Mouse (Mus musculus) heart, embryonic 11.5 days (tissue): Measurements from ENCODE around the gene Det1. TPM values are rescaled to one million over a fixed set of nuclear protein-coding genes. Genes with fewer than 3 reads are reported as not detected.

Experiments
- ATAC-seq: fragments of 200-750 bp; cut with Nextera tagmentation; replicated peaks from 2 replicates; pipeline ENCODE4 v1.8.0; 2017; ENCODE audit warnings: moderate library complexity; ENCODE audit not compliant: insufficient number of reproducible peaks, low FRiP score, low TSS enrichment
- H3K27ac ChIP-seq: fragments of 300-500 bp; sonication (generic); 2 replicates; pipeline ENCODE4 v1.5.1; 2014; ENCODE audit warnings: mild to moderate bottlenecking, low read depth, low read length
- H3K27me3 ChIP-seq: fragments of 300-500 bp; sonication (generic); 2 replicates; pipeline ENCODE4 v1.6.1; 2014; ENCODE audit warnings: mild to moderate bottlenecking, low read length, mixed read lengths; ENCODE audit not compliant: control insufficient read depth, insufficient read depth
- H3K36me3 ChIP-seq: fragments of 300-500 bp; sonication (generic); 2 replicates; pipeline ENCODE4 v1.6.1; 2014; ENCODE audit warnings: mild to moderate bottlenecking, low read length, moderate library complexity, mixed read lengths; ENCODE audit not compliant: control insufficient read depth, insufficient read depth
- H3K4me1 ChIP-seq: fragments of 300-500 bp; sonication (generic); 2 replicates; pipeline ENCODE4 v1.6.1; 2014; ENCODE audit warnings: low read length; ENCODE audit not compliant: control insufficient read depth, insufficient read depth
- H3K4me2 ChIP-seq: fragments of 300-500 bp; sonication (generic); 2 replicates; pipeline ENCODE4 v1.6.1; 2014; ENCODE audit warnings: mild to moderate bottlenecking, moderate library complexity
- H3K4me3 ChIP-seq: fragments of 300-500 bp; sonication (generic); 2 replicates; pipeline ENCODE4 v1.5.1; 2014; ENCODE audit warnings: low read depth, low read length
- H3K9ac ChIP-seq: fragments of 300-500 bp; sonication (generic); 2 replicates; pipeline ENCODE4 v1.6.1; 2014; ENCODE audit warnings: mild to moderate bottlenecking, low read depth, low read length, moderate library complexity
- H3K9me3 ChIP-seq: fragments of 300-500 bp; sonication (generic); replicated peaks from 2 replicates; pipeline ENCODE4 v1.6.1; 2016; ENCODE audit warnings: low read length; ENCODE audit not compliant: control insufficient read depth
- WGBS: fragments of 180-500 bp; shearing (Covaris S2); extraction: QIAGEN DNeasy Blood & Tissue Kit; methylation state at CpG from one replicate; pipeline ENCODE4 v1.1.7; 2014; ENCODE audit not compliant: insufficient replicate concordance; 5-methylcytosine and 5-hydroxymethylcytosine counted together
- polyA plus RNA-seq: library from polyadenylated mRNA; unstranded; fragments of >200 nt; fragmentation: Nextera tagmentation; extraction: Ambion mirVana; gene quantifications from 2 replicates; pipeline ENCODE4 v1.2.1, GENCODE M21; 2014

Gene Det1
- polyA plus RNA-seq, 1 experiment from 2014 or later, result 12.1 TPM

DNA sequence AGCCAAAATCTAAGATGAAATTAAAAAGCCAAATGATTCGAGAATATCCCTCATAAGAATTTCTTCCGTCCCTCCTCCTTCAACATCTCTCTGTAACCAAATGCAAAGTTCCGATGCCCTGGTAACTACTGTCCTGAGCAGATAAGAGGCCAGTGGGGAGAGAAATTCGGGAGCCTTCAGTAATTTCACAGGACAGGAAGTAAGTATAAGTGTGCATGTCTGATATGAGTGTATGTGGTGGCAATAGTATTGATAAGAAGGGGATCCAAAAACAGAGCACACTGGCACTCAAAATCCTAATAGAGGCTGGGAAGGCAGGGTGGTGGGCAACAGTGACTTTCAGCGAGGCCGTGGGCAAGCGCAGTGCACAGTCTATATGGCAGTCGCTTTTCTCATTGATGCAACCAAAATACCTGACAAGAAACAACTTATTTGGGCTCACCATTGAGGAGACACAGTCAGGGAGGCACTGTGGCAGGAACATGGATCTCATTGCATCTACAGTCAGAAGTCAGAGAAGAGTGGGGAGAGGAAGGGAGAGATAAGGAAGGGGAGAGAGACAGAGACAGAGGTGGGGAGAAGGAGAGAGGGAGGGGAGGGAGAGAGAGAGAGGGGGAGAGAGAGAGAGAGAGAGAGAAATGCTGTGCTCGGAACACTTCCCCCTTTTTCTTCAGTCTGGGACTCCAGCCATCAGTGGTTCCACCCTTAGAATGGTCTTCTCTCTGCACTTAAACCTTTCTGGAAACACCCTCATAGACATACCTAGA lies 47.1 kb downstream of the Det1 start:
- 61% methylated on average over 9 of the region's 9 CpGs for WGBS
- H3K4me2 ChIP-seq, result no peak overlapping the region
- H3K4me3 ChIP-seq, result no peak overlapping the region
- no peak for ATAC-seq
- H3K27me3 ChIP-seq, result peaks cover 12% of the 10 kb centered on the region
- no peaks in the 10 kb centered on the region for H3K9me3 ChIP-seq
- H3K4me1 ChIP-seq, result no peaks in the 10 kb centered on the region; the same call in 1 of the 2 replicates
- no peak overlapping the region for H3K27ac ChIP-seq
- no peak overlapping the region for H3K9ac ChIP-seq
- H3K36me3 ChIP-seq, result no peaks in the 10 kb centered on the region

DNA sequence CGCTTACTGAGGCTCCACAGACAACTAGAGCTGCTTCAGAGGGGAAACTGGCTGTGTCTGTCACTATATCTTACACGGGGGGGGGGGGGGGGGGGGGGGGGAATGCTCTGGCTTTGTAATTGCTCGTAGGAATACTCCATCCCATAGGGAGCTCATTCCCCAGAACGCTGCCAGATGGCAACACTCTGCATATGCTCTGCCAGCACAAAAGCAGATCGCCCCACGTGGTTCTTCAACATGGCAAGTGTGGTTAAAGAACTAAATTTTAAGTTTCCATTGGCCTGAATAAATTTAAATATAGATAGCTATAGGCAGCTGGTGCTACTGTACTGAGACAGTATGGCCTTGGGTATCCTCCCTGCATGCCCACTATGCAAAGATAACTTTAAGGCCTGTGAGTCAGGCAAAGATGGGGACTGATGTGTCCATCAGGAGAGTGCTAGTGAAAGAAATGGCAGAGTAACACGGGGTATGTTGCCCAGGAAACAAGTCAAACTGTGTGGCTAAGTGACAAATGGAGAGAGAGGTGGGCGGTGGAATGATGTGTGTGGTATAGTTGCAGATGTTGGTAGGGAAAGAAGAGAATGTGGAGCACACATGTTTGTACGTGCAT lies 49.1 kb downstream of the Det1 start:
- no peak overlapping the region for H3K27ac ChIP-seq
- peaks cover 7% of the 10 kb centered on the region; the same call in 1 of the 2 replicates for H3K4me1 ChIP-seq
- no peak overlapping the region for H3K4me3 ChIP-seq
- H3K9me3 ChIP-seq, result no peaks in the 10 kb centered on the region
- H3K4me2 ChIP-seq, result no peak overlapping the region
- peaks cover 12% of the 10 kb centered on the region for H3K27me3 ChIP-seq
- 62% methylated on average over 8 of the region's 9 CpGs for WGBS
- ATAC-seq, result no peak
- H3K9ac ChIP-seq, result no peak overlapping the region
- no peaks in the 10 kb centered on the region; the same call in 1 of the 2 replicates for H3K36me3 ChIP-seq

DNA sequence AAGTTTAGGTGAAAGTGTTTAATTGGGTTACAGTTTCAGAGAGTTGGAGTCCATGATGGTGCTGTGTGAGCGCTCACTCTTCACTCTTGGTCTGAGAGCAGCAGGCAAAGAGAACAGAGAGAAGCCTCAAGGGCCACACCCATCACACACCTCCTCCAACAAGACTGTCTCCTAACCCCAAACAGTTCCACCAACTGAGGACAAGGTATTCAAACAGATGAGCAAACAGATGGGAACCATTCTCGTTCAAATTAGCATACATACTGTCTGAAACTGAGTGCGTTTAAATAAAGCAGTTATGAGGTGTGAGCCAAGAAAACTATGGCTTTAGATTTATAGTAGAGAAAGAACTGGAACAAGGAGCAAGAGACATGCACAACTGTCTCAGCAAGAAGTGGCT lies 50.4 kb downstream of the Det1 start:
- H3K9me3 ChIP-seq, result no peaks in the 10 kb centered on the region
- no peaks in the 10 kb centered on the region; the same call in 1 of the 2 replicates for H3K36me3 ChIP-seq
- no peak overlapping the region for H3K27ac ChIP-seq
- H3K4me1 ChIP-seq, result peaks cover 7% of the 10 kb centered on the region; the same call in 1 of the 2 replicates
- no peak for ATAC-seq
- no peak overlapping the region for H3K4me3 ChIP-seq
- peaks cover 12% of the 10 kb centered on the region for H3K27me3 ChIP-seq
- WGBS, result 82% methylated on average over 3 of the region's 3 CpGs
- H3K9ac ChIP-seq, result no peak overlapping the region
- H3K4me2 ChIP-seq, result no peak overlapping the region

DNA sequence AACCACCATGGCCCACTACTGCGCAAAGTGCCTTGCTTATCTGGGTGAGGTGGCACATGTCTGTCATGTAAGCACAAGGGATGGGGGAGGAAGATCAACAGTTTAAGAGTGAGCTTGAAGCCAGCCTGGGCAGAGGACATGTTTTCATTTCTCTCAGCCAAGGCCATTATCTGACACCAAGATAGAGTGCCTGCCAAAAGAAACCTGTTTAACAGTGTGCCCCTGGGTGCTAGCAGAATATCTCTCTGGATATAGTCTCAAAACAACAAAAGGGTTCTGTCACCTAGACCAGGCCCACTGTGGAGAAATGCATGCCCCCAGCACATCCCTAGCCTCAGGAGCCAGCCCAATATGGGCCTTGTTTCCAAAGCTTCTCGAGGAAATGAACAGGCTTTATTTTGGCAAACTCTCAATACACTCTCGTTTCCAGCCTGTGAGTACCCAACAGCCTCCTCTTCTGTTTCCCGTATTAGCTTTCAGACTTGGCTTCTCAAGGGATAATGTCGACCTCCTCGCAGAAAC lies 52.4 kb downstream of the Det1 start:
- Histone ChIP-seq H3K36me3 (no peaks in the 10 kb centered on the region; the same call in 1 of the 2 replicates), H3K9ac (0 out of 2 replicates have a peak overlapping the region, but pooled peaks have one; percentile 34), H3K27ac (no peak overlapping the region), H3K4me2 (no peak overlapping the region), H3K9me3 (no peaks in the 10 kb centered on the region), H3K27me3 (peaks cover 8% of the 10 kb centered on the region; the same call in 1 of the 2 replicates), H3K4me3 (no peak overlapping the region), H3K4me1 (peaks cover 7% of the 10 kb centered on the region; the same call in 1 of the 2 replicates)
- ATAC-seq, result no peak
- 65% methylated on average over 6 of the region's 6 CpGs for WGBS

DNA sequence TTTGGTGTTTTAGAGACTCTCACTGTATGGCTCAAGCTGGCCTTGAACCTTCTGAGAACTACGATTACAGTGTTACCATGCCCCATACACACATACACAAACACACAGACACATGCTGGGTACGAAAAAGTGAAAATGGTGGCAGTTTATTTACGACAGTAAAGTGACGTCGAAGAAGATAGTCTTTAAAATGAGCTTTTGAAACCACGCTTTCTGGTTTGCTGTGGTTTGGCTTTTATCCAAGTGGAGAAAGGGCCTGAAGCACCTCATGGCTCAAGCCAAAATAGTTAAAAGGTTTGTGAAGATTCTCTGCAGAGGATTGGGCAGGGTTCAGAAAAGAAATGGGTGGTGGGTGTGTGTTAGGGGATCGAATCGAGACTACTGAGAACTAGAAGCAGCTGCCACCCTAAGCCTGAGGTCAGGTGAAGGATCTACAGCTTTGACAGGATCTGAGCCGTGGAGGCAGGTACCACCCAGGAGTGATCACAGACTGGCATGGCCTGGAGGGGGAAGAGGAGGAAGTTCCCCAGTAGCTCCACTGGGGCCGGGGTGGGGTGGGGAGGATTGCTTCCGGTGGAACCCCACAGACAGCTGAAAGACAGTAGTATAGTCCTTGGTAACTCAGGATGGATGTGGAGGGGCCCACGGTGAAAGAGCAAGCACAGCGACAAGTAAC lies 53.0 kb downstream of the Det1 start:
- Histone ChIP-seq H3K27me3 (peaks cover 5% of the 10 kb centered on the region; the same call in 1 of the 2 replicates), H3K9ac (no peak overlapping the region), H3K27ac (no peak overlapping the region), H3K36me3 (peaks cover 3% of the 10 kb centered on the region; the same call in 1 of the 2 replicates), H3K4me2 (no peak overlapping the region), H3K9me3 (no peaks in the 10 kb centered on the region), H3K4me1 (peaks cover 7% of the 10 kb centered on the region; the same call in 1 of the 2 replicates), H3K4me3 (no peak overlapping the region)
- 82% methylated on average over 13 of the region's 13 CpGs for WGBS
- ATAC-seq, result no peak

DNA sequence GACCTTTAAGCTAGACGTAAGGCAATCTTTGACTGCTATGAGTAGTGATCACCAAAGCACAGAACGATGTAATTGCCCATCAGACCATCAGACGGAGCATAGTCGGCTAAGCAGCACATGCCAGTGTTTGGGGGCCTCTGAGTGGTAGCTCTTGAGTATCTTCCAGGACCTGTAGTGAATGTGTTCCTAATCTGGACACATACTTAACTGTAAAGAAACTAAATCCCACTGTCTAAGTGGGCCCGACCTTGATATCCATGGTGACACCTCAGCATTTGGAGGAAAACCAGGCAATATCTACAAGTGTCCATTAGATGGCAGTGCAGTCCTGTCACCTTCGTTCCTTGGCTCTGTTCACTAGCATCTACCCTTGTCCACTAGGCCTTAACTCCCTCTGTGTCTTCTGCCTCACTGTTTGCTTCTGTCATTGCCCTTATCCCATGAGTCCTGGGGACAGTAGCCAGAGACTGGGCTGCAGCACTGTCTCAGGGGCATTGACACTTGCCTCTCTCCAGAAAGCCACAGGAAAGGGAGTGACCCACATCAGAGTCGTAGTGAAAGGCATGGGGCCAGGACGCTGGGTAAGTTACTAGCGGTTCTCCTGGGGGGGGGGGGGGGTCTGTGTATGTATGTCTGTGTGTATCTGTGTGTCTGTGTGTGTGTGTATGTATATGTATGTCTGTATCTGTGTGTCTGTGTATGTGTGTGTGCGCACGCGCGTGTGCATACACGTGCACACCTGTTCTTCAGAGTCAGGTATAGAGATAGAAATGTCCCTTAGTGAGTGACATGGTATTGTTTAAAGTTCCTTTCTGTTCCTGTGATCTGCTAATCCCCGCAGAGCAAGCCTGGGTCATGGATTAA lies 55.5 kb downstream of the Det1 start:
- ATAC-seq, result no peak
- Histone ChIP-seq H3K9me3 (no peaks in the 10 kb centered on the region), H3K4me2 (no peak overlapping the region), H3K4me3 (no peak overlapping the region), H3K36me3 (peaks cover 8% of the 10 kb centered on the region; the same call in 1 of the 2 replicates), H3K4me1 (peaks cover 7% of the 10 kb centered on the region; the same call in 1 of the 2 replicates), H3K9ac (no peak overlapping the region), H3K27ac (no peak overlapping the region), H3K27me3 (no peaks in the 10 kb centered on the region)
- WGBS, result 83% methylated on average over 15 of the region's 15 CpGs

- Histone ChIP-seq H3K36me3 (peaks cover 8% of the 10 kb centered on the region; the same call in 1 of the 2 replicates), H3K9ac (no peak overlapping the region)
Observed at GRCm38 (mm10) chr7:78787793-78788380, 59.2 kb downstream of the Det1 start.

More at GRCm38 (mm10) chr7:78787793-78788380, 59.2 kb downstream of the Det1 start:
- ATAC-seq, result no peak
- H3K9me3 ChIP-seq, result no peaks in the 10 kb centered on the region
- no peaks in the 10 kb centered on the region for H3K27me3 ChIP-seq
- WGBS, result 85% methylated on average over 12 of the region's 12 CpGs
- no peak overlapping the region for H3K27ac ChIP-seq
- no peak overlapping the region for H3K4me2 ChIP-seq
- no peaks in the 10 kb centered on the region for H3K4me1 ChIP-seq
- no peak overlapping the region for H3K4me3 ChIP-seq
